Mouse (Mus musculus): Measurements from ENCODE around the gene Serpinb8.

Serpinb8 gene

GRCm38 (mm10) chr1:107657689-107658088 is 67.9 kb downstream of the Serpinb8 start:
- no peak for DNase-seq

Data from cerebellum, adult 11-12 months (tissue).